Mouse (Mus musculus): ENCODE measurements at regions not wholly inside any gene's neighbourhood (a gene's known extent, or its start where the extent isn't known, plus 50 kb on each side); places are given as distances from the start of the nearest gene placed in this dataset.
"Not testable (repeated sequence)": the region's sequence is repeated elsewhere in the genome, so short reads cannot be mapped to it uniquely, and the experiment has no call there.

DNA sequence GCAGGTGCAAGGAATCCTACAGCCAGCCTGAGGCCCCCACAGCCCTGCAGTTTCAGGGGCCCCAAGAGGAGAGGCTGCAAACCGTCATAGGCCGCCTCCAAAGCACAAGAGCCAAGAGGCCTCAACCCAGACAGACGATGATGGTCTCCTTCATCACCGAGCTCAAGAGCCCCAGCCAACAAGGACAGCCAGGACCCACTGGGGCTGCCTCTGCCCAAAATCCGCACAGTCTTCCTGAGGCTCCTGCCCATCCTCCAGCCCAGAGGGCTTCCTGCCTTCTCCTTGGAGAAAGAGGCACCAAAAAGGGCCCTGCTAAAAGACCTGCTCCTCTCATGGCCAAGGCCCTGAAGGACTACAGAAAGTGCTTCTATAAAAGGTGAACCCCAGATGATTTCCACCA lies 112.3 kb downstream of the Nus1 start:
- not testable (repeated sequence) for DNase-seq

DNA sequence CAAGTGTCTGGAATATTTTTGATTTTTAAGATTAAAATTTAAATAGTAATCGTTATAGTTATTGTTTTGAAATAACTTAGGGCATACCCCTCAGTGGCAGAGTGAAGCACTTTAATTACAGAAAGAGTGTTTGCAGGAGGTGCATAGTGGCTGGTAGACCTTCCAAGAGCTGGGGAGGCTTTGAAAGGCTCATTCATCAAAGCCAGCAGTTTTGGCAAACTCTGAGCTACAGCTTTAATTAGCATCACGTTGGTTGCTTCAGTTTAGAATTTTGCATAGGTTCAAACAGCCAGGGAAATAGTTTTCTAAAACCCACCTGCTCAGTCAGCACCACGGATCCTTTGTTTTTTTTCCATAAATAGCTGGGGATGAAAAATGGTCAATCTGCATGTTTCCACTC lies 113.5 kb downstream of the Nus1 start:
- DNase-seq: no peak

DNA sequence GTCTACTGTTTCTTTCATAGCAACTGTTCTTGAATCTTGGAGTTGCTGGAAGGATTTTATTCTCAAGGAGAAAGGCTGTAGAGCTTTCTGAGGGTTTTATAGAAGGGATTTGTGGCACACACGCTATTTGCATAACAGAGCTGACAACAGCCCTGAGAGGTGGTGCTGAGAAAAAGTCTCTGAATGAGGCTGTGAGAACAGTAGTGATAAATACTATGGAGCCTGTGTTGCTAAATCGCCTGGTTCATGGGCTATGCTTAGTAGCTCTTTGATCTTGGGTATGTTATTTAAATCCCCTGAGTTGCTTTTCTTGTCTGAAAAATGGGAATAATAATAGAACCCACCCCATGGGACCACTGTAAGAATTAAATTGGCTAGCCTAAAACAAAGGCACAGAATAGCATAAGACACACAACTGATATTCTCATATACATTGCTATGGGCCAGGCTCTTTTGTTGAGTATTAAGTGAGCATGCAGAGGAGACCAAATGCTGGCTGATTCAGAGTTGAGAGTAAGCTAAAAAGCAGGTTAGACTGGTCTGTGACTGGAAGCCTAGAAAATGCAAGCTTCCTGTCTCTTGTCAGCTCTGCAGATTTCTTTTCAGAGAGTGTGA lies 116.0 kb downstream of the Nus1 start:
- no peak for DNase-seq

DNA sequence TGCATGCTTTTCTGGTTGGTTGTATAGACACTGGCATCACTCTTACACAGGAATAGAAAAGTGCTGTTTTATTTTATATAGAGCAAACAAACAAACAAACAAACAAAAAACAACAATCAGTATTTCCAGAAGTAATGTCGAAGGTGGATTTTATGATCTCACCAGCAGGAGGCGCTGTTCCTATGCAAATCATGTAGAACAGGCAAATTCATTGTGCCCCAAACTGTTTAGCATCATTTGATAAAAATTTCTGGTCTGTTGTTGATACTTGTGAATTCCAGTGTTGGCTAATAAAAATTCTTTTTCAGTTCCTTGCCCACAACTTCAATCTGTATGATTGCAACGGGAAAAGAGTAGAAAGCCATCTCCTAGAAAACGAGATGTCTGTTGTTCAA lies 116.5 kb downstream of the Nus1 start:
- peak; percentile 72 for DNase-seq

DNA sequence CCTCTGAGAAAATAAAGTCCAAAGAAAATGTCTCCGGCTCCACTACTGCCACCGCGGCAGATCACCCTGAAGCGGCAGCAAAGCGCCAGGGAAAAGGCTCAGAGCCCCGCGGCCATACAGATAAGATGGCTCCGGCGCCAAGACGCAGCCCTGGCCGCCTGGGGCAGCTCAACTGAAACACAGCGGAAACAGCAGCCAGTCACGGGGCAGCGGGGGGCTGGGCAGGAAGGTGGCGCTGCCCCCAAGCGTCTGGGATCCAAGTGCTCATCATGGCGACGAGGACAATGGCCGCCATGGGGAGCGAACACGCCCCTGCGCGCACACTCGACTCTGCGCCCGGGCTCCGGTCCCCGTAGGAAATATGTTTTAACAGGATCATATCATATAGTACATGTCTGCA lies 128.2 kb downstream of the Nus1 start:
- DNase-seq: no peak

DNA sequence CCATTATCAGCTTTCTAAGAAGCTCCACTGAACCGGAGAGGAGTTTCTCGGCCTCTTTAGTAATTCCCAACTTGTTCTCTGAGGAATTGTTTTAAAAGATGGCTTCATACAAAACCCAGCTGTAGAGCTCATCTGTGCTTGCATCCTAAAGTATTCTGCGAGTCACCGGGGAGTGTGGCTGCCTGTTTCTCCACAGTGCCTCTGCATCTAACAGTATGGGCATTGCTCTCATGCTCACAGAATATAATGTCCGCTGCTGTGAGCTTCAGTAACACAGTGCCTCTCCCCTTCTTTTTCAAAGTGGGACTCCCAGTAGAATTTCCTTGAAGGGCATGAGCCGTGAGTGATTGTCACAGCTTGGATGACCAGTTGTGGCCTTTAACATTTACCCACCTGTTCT lies 113.0 kb upstream of the Slc35f1 start:
- DNase-seq: no peak

DNA sequence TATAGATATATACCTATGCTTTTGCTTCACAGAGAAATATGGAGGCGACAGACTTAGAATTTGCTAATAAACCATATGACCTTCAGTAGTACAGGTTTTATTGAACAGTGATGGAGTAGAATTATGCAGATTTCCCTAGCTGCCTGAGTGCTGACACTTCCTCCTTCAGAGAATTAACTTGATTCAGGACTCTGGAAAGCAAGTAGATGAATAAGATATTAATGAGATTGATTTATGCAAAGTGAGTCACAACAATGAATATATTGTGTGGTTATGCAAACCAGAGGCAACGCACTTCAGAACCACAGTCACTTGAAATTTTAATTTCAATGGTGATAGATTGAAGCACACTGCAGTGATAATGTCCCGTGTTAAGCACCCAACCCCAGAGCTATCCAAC lies 112.5 kb upstream of the Slc35f1 start:
- no peak for DNase-seq

DNA sequence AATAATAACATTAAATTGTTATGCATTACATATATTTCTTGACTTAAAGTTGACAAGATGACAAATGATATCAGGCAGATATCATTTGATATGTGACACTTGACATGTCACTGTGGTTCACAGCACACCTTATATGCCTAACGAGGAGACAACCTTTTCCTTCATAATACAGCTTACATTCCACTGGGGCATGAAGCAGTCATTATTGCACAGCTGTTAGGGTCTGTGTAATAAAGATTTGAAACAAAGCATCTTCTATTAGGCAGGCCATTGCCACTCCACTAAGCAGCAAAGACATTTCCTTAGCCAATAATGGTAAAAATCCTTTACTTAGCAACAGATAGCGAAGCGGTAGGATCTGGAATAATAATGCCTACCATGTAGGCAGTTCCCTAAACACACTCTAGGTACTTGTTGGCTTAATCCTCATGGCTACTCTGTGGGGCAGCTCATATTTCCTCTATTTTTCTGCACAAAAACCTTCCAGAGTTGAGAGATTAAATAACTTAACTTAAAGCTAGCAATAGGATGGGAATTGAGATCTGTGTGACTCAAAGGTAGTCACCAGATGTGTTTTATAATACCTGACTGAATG lies 112.0 kb upstream of the Slc35f1 start:
- DNase-seq: no peak

DNA sequence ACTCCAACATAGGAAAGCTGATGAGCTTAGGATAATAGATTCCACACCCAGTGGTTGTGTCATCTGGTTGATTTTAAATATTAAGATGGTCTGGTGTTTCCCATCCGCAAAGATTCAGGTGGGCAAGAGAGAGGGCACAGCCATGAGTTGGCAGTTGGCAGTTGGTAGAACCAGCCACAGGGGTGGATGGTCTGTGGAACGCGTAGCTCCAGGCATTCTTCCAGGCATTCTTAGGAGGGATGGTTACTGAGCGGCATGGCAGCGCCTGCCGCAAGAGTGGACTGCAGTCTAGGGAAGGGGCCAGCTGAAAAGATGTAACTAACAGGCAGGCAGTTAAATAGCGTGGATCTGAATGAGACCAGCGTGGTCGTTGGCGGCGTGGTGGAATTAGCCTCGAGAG lies 96.6 kb upstream of the Slc35f1 start:
- DNase-seq: no peak
